Mouse (Mus musculus) hindbrain, embryonic 15.5 days (tissue): ENCODE measurements around the gene Pam. TPM values are rescaled to one million over a fixed set of nuclear protein-coding genes. Genes with fewer than 3 reads are reported as not detected.

Source experiments
- ATAC-seq: fragments of 200-750 bp; cut with Nextera tagmentation; 2 replicates; pipeline ENCODE4 v1.8.0; 2017; ENCODE audit warnings: low read depth, moderate number of reproducible peaks, moderate TSS enrichment; ENCODE audit not compliant: low FRiP score
- H3K27ac ChIP-seq: fragments of 300-500 bp; sonication (generic); replicated peaks from 2 replicates; pipeline ENCODE4 v1.5.1; 2015; ENCODE audit warnings: mild to moderate bottlenecking, inconsistent platforms
- H3K27me3 ChIP-seq: fragments of 300-500 bp; sonication (generic); 2 replicates; pipeline ENCODE4 v1.6.1; 2015; ENCODE audit warnings: control low read depth, inconsistent platforms
- H3K36me3 ChIP-seq: fragments of 300-500 bp; sonication (generic); 2 replicates; pipeline ENCODE4 v1.6.1; 2015; ENCODE audit warnings: control low read depth, inconsistent platforms
- H3K4me1 ChIP-seq: fragments of 300-500 bp; sonication (generic); replicated peaks from 2 replicates; pipeline ENCODE4 v1.6.1; 2015; ENCODE audit warnings: control low read depth, inconsistent platforms
- H3K4me2 ChIP-seq: fragments of 300-500 bp; sonication (generic); 2 replicates; pipeline ENCODE4 v1.6.1; 2015; ENCODE audit warnings: moderate library complexity, mild to moderate bottlenecking, inconsistent platforms
- H3K4me3 ChIP-seq: fragments of 300-500 bp; sonication (generic); 2 replicates; pipeline ENCODE4 v1.5.1; 2015; ENCODE audit warnings: mild to moderate bottlenecking, inconsistent platforms
- H3K9ac ChIP-seq: fragments of 300-500 bp; sonication (generic); 2 replicates; pipeline ENCODE4 v1.6.1; 2015; ENCODE audit warnings: inconsistent platforms
- H3K9me3 ChIP-seq: fragments of 300-500 bp; sonication (generic); 2 replicates; pipeline ENCODE4 v1.6.1; 2016; ENCODE audit warnings: control low read depth, inconsistent platforms
- WGBS: fragments of 180-500 bp; shearing (Covaris S2); methylation state at CpG from one replicate; pipeline ENCODE4 v1.1.7; 2015; 5-methylcytosine and 5-hydroxymethylcytosine counted together
- polyA plus RNA-seq: library from polyadenylated mRNA; unstranded; fragments of >200 nt; fragmentation: Nextera tagmentation; extraction: Ambion mirVana; gene quantifications from 2 replicates; pipeline ENCODE4 v1.2.1, GENCODE M21; 2015

Pam gene
- polyA plus RNA-seq, 1 experiment from 2014 or later = 29.8 TPM

GRCm38 (mm10) chr1:97943908-97944608 lies 151.4 kb downstream of the Pam start:
- Histone ChIP-seq H3K36me3 (no peaks in the 10 kb centered on the region), H3K4me2 (no peak overlapping the region), H3K4me3 (no peak overlapping the region), H3K4me1 (peaks cover 8% of the 10 kb centered on the region; the same call in 1 of the 2 replicates), H3K27me3 (no peaks in the 10 kb centered on the region), H3K9me3 (no peaks in the 10 kb centered on the region), H3K27ac (no peak overlapping the region), H3K9ac (no peak overlapping the region)
- ATAC-seq = peak; percentile 66; the same call in 1 of the 2 replicates
- WGBS = 35% methylated on average over 4 of the region's 4 CpGs

- WGBS = 46% methylated on average over 4 of the region's 4 CpGs
- H3K36me3 ChIP-seq = no peaks in the 10 kb centered on the region
- no peak overlapping the region for H3K27ac ChIP-seq
- no peak overlapping the region for H3K4me2 ChIP-seq
- H3K4me3 ChIP-seq = no peak overlapping the region
- no peak for ATAC-seq
- H3K27me3 ChIP-seq = no peaks in the 10 kb centered on the region
- H3K9me3 ChIP-seq = no peaks in the 10 kb centered on the region
- peaks cover 8% of the 10 kb centered on the region; the same call in 1 of the 2 replicates for H3K4me1 ChIP-seq
- H3K9ac ChIP-seq = no peak overlapping the region
Measured at GRCm38 (mm10) chr1:97943402-97943801, 152.0 kb downstream of the Pam start.

- no peak overlapping the region for H3K4me3 ChIP-seq
- ATAC-seq = no peak
- no peak overlapping the region for H3K9ac ChIP-seq
- H3K27me3 ChIP-seq = no peaks in the 10 kb centered on the region
- H3K4me1 ChIP-seq = peaks cover 13% of the 10 kb centered on the region; the same call in 1 of the 2 replicates
- H3K9me3 ChIP-seq = no peaks in the 10 kb centered on the region
- H3K4me2 ChIP-seq = no peak overlapping the region
- no peak overlapping the region for H3K27ac ChIP-seq
- H3K36me3 ChIP-seq = no peaks in the 10 kb centered on the region
- 66% methylated on average over 2 of the region's 2 CpGs for WGBS
Measured at GRCm38 (mm10) chr1:97942966-97943365, 152.5 kb downstream of the Pam start.

- Histone ChIP-seq H3K4me1 (peaks cover 7% of the 10 kb centered on the region; the same call in 1 of the 2 replicates), H3K9ac (no peak overlapping the region), H3K36me3 (no peaks in the 10 kb centered on the region), H3K4me3 (no peak overlapping the region), H3K27me3 (no peaks in the 10 kb centered on the region), H3K9me3 (no peaks in the 10 kb centered on the region), H3K27ac (no peak overlapping the region), H3K4me2 (no peak overlapping the region)
- 87% methylated on average over 3 of the region's 3 CpGs for WGBS
- ATAC-seq = no peak
Measured at GRCm38 (mm10) chr1:97938586-97938985, 156.9 kb downstream of the Pam start.

- Histone ChIP-seq H3K9ac (no peak overlapping the region), H3K4me3 (no peak overlapping the region), H3K4me1 (peaks cover 7% of the 10 kb centered on the region; the same call in 1 of the 2 replicates), H3K27ac (no peak overlapping the region), H3K9me3 (no peaks in the 10 kb centered on the region), H3K4me2 (no peak overlapping the region), H3K36me3 (no peaks in the 10 kb centered on the region), H3K27me3 (no peaks in the 10 kb centered on the region)
- 51% methylated on average over 3 of the region's 3 CpGs for WGBS
- no peak for ATAC-seq
Measured at GRCm38 (mm10) chr1:97938053-97938452, 157.4 kb downstream of the Pam start.

GRCm38 (mm10) chr1:97934940-97935339 lies 160.5 kb downstream of the Pam start:
- H3K27me3 ChIP-seq = no peaks in the 10 kb centered on the region
- H3K9me3 ChIP-seq = no peaks in the 10 kb centered on the region
- no peak overlapping the region for H3K4me2 ChIP-seq
- H3K27ac ChIP-seq = no peak overlapping the region
- H3K4me1 ChIP-seq = peaks cover 4% of the 10 kb centered on the region
- no peak for ATAC-seq
- no peak overlapping the region for H3K4me3 ChIP-seq
- H3K9ac ChIP-seq = no peak overlapping the region
- H3K36me3 ChIP-seq = no peaks in the 10 kb centered on the region

- no peak overlapping the region for H3K9ac ChIP-seq
- 43% methylated on average over 4 of the region's 4 CpGs for WGBS
- H3K27me3 ChIP-seq = no peaks in the 10 kb centered on the region
- 0 out of 2 replicates have a peak, but pooled peaks have one; percentile 23 for ATAC-seq
- H3K27ac ChIP-seq = 0 out of 2 replicates have a peak overlapping the region, but pooled peaks have one; percentile 42
- H3K4me1 ChIP-seq = peaks cover 10% of the 10 kb centered on the region
- H3K9me3 ChIP-seq = no peaks in the 10 kb centered on the region
- H3K4me3 ChIP-seq = no peak overlapping the region
- no peaks in the 10 kb centered on the region for H3K36me3 ChIP-seq
- H3K4me2 ChIP-seq = 0 out of 2 replicates have a peak overlapping the region, but pooled peaks have one; percentile 16
Measured at GRCm38 (mm10) chr1:97931220-97931619, 164.2 kb downstream of the Pam start.

- peaks cover 10% of the 10 kb centered on the region for H3K4me1 ChIP-seq
- peak; percentile 81 for ATAC-seq
- H3K4me2 ChIP-seq = 0 out of 2 replicates have a peak overlapping the region, but pooled peaks have one; percentile 9
- no peak overlapping the region for H3K4me3 ChIP-seq
- WGBS = 13% methylated on average over 4 of the region's 4 CpGs
- H3K36me3 ChIP-seq = no peaks in the 10 kb centered on the region
- H3K9me3 ChIP-seq = no peaks in the 10 kb centered on the region
- H3K9ac ChIP-seq = no peak overlapping the region
- no peaks in the 10 kb centered on the region for H3K27me3 ChIP-seq
- H3K27ac ChIP-seq = peak overlapping the region; percentile 70
Measured at GRCm38 (mm10) chr1:97929415-97930028, 165.9 kb downstream of the Pam start.

GRCm38 (mm10) chr1:97926789-97927188 lies 168.7 kb downstream of the Pam start:
- no peak overlapping the region for H3K4me2 ChIP-seq
- no peak overlapping the region for H3K4me3 ChIP-seq
- 82% methylated on average over 7 of the region's 7 CpGs for WGBS
- ATAC-seq = no peak
- H3K36me3 ChIP-seq = no peaks in the 10 kb centered on the region
- H3K4me1 ChIP-seq = peaks cover 13% of the 10 kb centered on the region
- H3K27ac ChIP-seq = no peak overlapping the region
- no peaks in the 10 kb centered on the region for H3K27me3 ChIP-seq
- H3K9ac ChIP-seq = no peak overlapping the region
- no peaks in the 10 kb centered on the region for H3K9me3 ChIP-seq

GRCm38 (mm10) chr1:97926017-97926540 lies 169.4 kb downstream of the Pam start:
- no peak overlapping the region for H3K27ac ChIP-seq
- ATAC-seq = no peak

GRCm38 (mm10) chr1:97922395-97922794 lies 173.1 kb downstream of the Pam start:
- H3K9me3 ChIP-seq = no peaks in the 10 kb centered on the region
- no peak for ATAC-seq
- H3K9ac ChIP-seq = no peak overlapping the region
- H3K4me1 ChIP-seq = peaks cover 5% of the 10 kb centered on the region; the same call in 1 of the 2 replicates
- no peak overlapping the region for H3K27ac ChIP-seq
- H3K27me3 ChIP-seq = no peaks in the 10 kb centered on the region
- WGBS = 85% methylated on average over 6 of the region's 6 CpGs
- H3K36me3 ChIP-seq = no peaks in the 10 kb centered on the region
- H3K4me3 ChIP-seq = no peak overlapping the region
- no peak overlapping the region for H3K4me2 ChIP-seq

More at GRCm38 (mm10) chr1:97926017-97926540, 169.4 kb downstream of the Pam start:
- Histone ChIP-seq H3K9me3 (no peaks in the 10 kb centered on the region), H3K9ac (no peak overlapping the region), H3K36me3 (no peaks in the 10 kb centered on the region), H3K4me2 (no peak overlapping the region), H3K27me3 (no peaks in the 10 kb centered on the region), H3K4me1 (peaks cover 15% of the 10 kb centered on the region), H3K4me3 (no peak overlapping the region)
- 66% methylated on average over 2 of the region's 2 CpGs for WGBS

GRCm38 (mm10) chr1:97921886-97922285 lies 173.6 kb downstream of the Pam start:
- H3K9ac ChIP-seq = no peak overlapping the region
- H3K4me3 ChIP-seq = no peak overlapping the region
- WGBS = 89% methylated on average over 1 of the region's 1 CpGs

More at GRCm38 (mm10) chr1:97921886-97922285, 173.6 kb downstream of the Pam start:
- H3K27me3 ChIP-seq = no peaks in the 10 kb centered on the region
- H3K27ac ChIP-seq = no peak overlapping the region
- peaks cover 5% of the 10 kb centered on the region; the same call in 1 of the 2 replicates for H3K4me1 ChIP-seq
- no peaks in the 10 kb centered on the region for H3K36me3 ChIP-seq
- H3K4me2 ChIP-seq = no peak overlapping the region
- no peaks in the 10 kb centered on the region for H3K9me3 ChIP-seq
- no peak for ATAC-seq
